Mouse (Mus musculus) CD4-positive, CD25-positive, alpha-beta regulatory T cell (primary cell): ENCODE data around the gene Nhlrc1. TPM values are rescaled to one million over a fixed set of nuclear protein-coding genes. Genes with fewer than 3 reads are reported as not detected.

Source experiments
- polyA plus RNA-seq: library from polyadenylated mRNA; unstranded; fragments of 100-300 nt; shearing (Covaris generic); gene quantifications from one replicate; pipeline ENCODE4 v1.2.1, GENCODE M21; 2017

Nhlrc1 gene
- 2.6 TPM for polyA plus RNA-seq

GRCm38 (mm10) chr13:47014334-47015194, at the start of gene Nhlrc1:
Gene Nhlrc1, minus strand, starts transcription at chr13:47014850.

GRCm38 (mm10) chr13:47044617-47044947, 29.9 kb upstream of the Nhlrc1 start, which contains the start of gene Tpmt:
Gene Tpmt, minus strand, starts transcription at chr13:47044737.

GRCm38 (mm10) chr13:47043030-47043680, 28.5 kb upstream of the Nhlrc1 start, which contains the start of gene Kdm1b:
Gene Kdm1b, plus strand, starts transcription at chr13:47043499.

Other genes starting within 250 kb of the Nhlrc1 start
- 15.2 TPM for gene Kif13a, start 85.0 kb downstream of the Nhlrc1 start, polyA plus RNA-seq
- 32.9 TPM for gene Kdm1b, start 28.6 kb upstream of the Nhlrc1 start, polyA plus RNA-seq
- 7.2 TPM for gene Tpmt, start 29.9 kb upstream of the Nhlrc1 start, polyA plus RNA-seq
- 171 TPM for gene Dek, start 91.4 kb upstream of the Nhlrc1 start, polyA plus RNA-seq
- 0.10 TPM for gene Rnf144b, start 107.8 kb upstream of the Nhlrc1 start, polyA plus RNA-seq